Mouse (Mus musculus) CH12.LX (cell line): ENCODE data around the gene Mrpl18. TPM values are rescaled to one million over a fixed set of nuclear protein-coding genes. Genes with fewer than 3 reads are reported as not detected.

Source experiments
- DNase-seq: peaks from one replicate; pipeline ENCODE4 v3.0.0-alpha.2; 2013; ENCODE audit errors: extremely low read depth
- H3K27ac ChIP-seq: 2 replicates; pipeline ENCODE4 v1.5.1; 2012; ENCODE audit warnings: low read depth, mild to moderate bottlenecking, control low read depth, moderate library complexity; ENCODE audit not compliant: insufficient read depth
- H3K27me3 ChIP-seq: replicated peaks from 2 replicates; pipeline ENCODE3; 2012; ENCODE audit warnings: inconsistent platforms
- H3K36me3 ChIP-seq, 2 experiments: replicated peaks in 1 of 2; 2 replicates each; pipeline versions ENCODE3 to v1.6.1; 2012; ENCODE audit warnings: inconsistent platforms in 1 of 2, low read length in 1 of 2, mild to moderate bottlenecking in 1 of 2, mixed read lengths in 1 of 2, moderate library complexity in 1 of 2; ENCODE audit not compliant: control insufficient read depth in 1 of 2, insufficient read depth in 1 of 2
- H3K4me1 ChIP-seq, 2 experiments: 2 replicates each; pipeline ENCODE4 v1.6.1; 2012; ENCODE audit warnings: inconsistent platforms in 1 of 2, moderate library complexity in 1 of 2; ENCODE audit not compliant: insufficient read depth in 2 of 2, control insufficient read depth in 1 of 2
- H3K4me2 ChIP-seq: 2 replicates; pipeline ENCODE4 v1.6.1; 2012; ENCODE audit warnings: low read depth, mild to moderate bottlenecking, control low read depth; ENCODE audit not compliant: poor library complexity, insufficient read depth, severe bottlenecking
- H3K4me3 ChIP-seq, 3 experiments: fragments of 150-350 bp in 1 of 3; sonication (generic) in 1 of 3; replicated peaks in 1 of 3; 2 replicates each; pipeline versions ENCODE3 to v1.5.1; 2011 to 2012; ENCODE audit warnings: low read depth in 2 of 3, low read length in 2 of 3, mild to moderate bottlenecking in 2 of 3, moderate library complexity in 2 of 3, control low read depth in 1 of 3, improper control_type of control experiment in 1 of 3, inconsistent platforms in 1 of 3, mixed read lengths in 1 of 3; ENCODE audit not compliant: poor library complexity in 1 of 3
- H3K79me2 ChIP-seq: replicated peaks from 2 replicates; pipeline ENCODE4 v1.6.1; 2012; ENCODE audit warnings: mild to moderate bottlenecking, moderate library complexity; ENCODE audit not compliant: control insufficient read depth, poor library complexity, insufficient read depth, severe bottlenecking; ENCODE audit errors: extremely low read depth
- H3K9ac ChIP-seq: 2 replicates; pipeline ENCODE4 v1.6.1; 2012; ENCODE audit warnings: low read depth, mild to moderate bottlenecking, control low read depth, moderate library complexity; ENCODE audit not compliant: insufficient read depth
- H3K9me3 ChIP-seq: replicated peaks from 2 replicates; pipeline ENCODE3; 2012; ENCODE audit warnings: low read length, inconsistent platforms, mixed read lengths
- BHLHE40 ChIP-seq: IDR thresholded peaks from 2 replicates; pipeline ENCODE4 v1.6.1; 2011; ENCODE audit warnings: mild to moderate bottlenecking, low read depth, low read length, improper control_type of control experiment
- ELF1 ChIP-seq: IDR thresholded peaks from 2 replicates; pipeline ENCODE4 v1.6.1; 2014; ENCODE audit warnings: low read depth, mild to moderate bottlenecking, inconsistent platforms, low read length, improper control_type of control experiment
- GABPA ChIP-seq: IDR thresholded peaks from 2 replicates; pipeline ENCODE4 v1.6.1; 2012; ENCODE audit warnings: low read depth, low read length, improper control_type of control experiment, inconsistent platforms; ENCODE audit not compliant: insufficient replicate concordance
- HCFC1 ChIP-seq: IDR thresholded peaks from 2 replicates; pipeline ENCODE4 v1.6.1; 2012; ENCODE audit warnings: low read depth, mild to moderate bottlenecking, inconsistent platforms, low read length, improper control_type of control experiment
- IRF4 ChIP-seq: IDR thresholded peaks from 2 replicates; pipeline ENCODE4 v1.6.1; 2014; ENCODE audit warnings: low read depth, mild to moderate bottlenecking, inconsistent platforms, low read length, improper control_type of control experiment
- KAT2A ChIP-seq: IDR thresholded peaks from 2 replicates; pipeline ENCODE4 v1.6.1; 2012; ENCODE audit warnings: low read length, improper control_type of control experiment, inconsistent platforms; ENCODE audit not compliant: insufficient replicate concordance
- MAFK ChIP-seq: IDR thresholded peaks from 2 replicates; pipeline ENCODE4 v1.6.1; 2011; ENCODE audit warnings: low read length, improper control_type of control experiment; ENCODE audit not compliant: insufficient replicate concordance
- MXI1 ChIP-seq: IDR thresholded peaks from 2 replicates; pipeline ENCODE4 v1.6.1; 2011; ENCODE audit warnings: mild to moderate bottlenecking, low read depth, low read length, improper control_type of control experiment
- NRF1 ChIP-seq: IDR thresholded peaks from 2 replicates; pipeline ENCODE4 v1.6.1; 2014; ENCODE audit warnings: low read depth, mild to moderate bottlenecking, inconsistent platforms, low read length, improper control_type of control experiment, moderate library complexity
- PAX5 ChIP-seq: IDR thresholded peaks from 2 replicates; pipeline ENCODE4 v1.6.1; 2012; ENCODE audit warnings: low read length, inconsistent platforms, mixed read lengths
- POLR2A ChIP-seq: IDR thresholded peaks from 2 replicates; pipeline ENCODE4 v1.6.1; 2011; ENCODE audit warnings: low read depth, mild to moderate bottlenecking, improper control_type of control experiment, low read length
- TBP ChIP-seq: conservative IDR thresholded peaks from 2 replicates; pipeline ENCODE4 v1.6.1; 2011; ENCODE audit warnings: low read depth, low read length, improper control_type of control experiment
- USF2 ChIP-seq: conservative IDR thresholded peaks from 2 replicates; pipeline ENCODE4 v1.6.1; 2011; ENCODE audit warnings: low read depth, low read length, improper control_type of control experiment
- ZKSCAN1 ChIP-seq: IDR thresholded peaks from 2 replicates; pipeline ENCODE4 v1.6.1; 2012; ENCODE audit warnings: low read depth, inconsistent platforms, low read length, improper control_type of control experiment, borderline replicate concordance
- ZMIZ1 ChIP-seq: IDR thresholded peaks from 2 replicates; pipeline ENCODE4 v1.6.1; 2012; ENCODE audit warnings: low read depth, mild to moderate bottlenecking, inconsistent platforms, low read length, improper control_type of control experiment
- ZNF384 ChIP-seq: IDR thresholded peaks from 2 replicates; pipeline ENCODE4 v1.6.1; 2012; ENCODE audit warnings: low read depth, low read length, improper control_type of control experiment, inconsistent platforms
- dilution Hi-C: fragments of 300-500 bp; cut with MboI; formaldehyde crosslinking; loops from 2 replicates; pipeline ENCODE4 v1.14.3; 2020; ENCODE audit warnings: low sequenced_read_pairs; ENCODE audit not compliant: extremely low pct_unique_long_range_greater_than_20kb, extremely low pct_ligation_motif_present
- in situ Hi-C: fragments of 300-500 bp; cut with MboI; formaldehyde crosslinking; loops from 3 replicates; pipeline ENCODE4 v1.14.3; 2019; ENCODE audit warnings: low sequenced_read_pairs, low pct_ligation_motif_present, low pct_unique_long_range_greater_than_20kb, mixed read lengths
- polyA plus RNA-seq: library from polyadenylated mRNA; unstranded; fragments of >175 nt; gene quantifications from 2 replicates; pipeline ENCODE4 v1.2.1, GENCODE M21; 2012; ENCODE audit warnings: low read depth; ENCODE audit not compliant: insufficient read length
- total RNA-seq, 2 experiments: library from RNA; depleted of rRNA; stranded (reverse); fragments of 300-350 nt in 1 of 2; fragments of >200 nt in 1 of 2; gene quantifications; 2 replicates each; pipeline ENCODE4 v1.2.3; 2012 to 2014

The Mrpl18 gene
- total and polyA plus RNA-seq, 3 experiments, result 132 to 197 (median 150) TPM

DNA sequence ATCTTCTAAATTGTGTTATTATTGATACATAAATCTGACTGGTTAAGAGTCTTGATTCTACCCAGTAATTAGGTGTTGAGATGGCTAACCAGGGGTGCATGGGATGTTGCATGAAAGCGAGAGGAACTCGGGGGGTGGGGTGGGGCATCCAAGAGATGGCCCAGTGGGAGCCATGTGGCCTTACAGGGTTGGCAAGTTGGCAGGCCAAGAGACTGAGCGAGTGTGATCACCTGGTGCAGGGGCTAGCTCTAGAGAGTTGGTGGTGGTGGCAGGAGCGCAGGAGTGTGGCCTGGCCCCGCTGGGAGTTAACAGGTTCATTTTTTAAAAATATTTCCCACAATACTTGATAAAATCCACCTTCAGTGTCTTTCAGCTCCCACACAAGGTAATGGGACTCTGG is 18.5 kb downstream of the Mrpl18 start:
- no peaks in the 10 kb centered on the region for H3K9me3 ChIP-seq

DNA sequence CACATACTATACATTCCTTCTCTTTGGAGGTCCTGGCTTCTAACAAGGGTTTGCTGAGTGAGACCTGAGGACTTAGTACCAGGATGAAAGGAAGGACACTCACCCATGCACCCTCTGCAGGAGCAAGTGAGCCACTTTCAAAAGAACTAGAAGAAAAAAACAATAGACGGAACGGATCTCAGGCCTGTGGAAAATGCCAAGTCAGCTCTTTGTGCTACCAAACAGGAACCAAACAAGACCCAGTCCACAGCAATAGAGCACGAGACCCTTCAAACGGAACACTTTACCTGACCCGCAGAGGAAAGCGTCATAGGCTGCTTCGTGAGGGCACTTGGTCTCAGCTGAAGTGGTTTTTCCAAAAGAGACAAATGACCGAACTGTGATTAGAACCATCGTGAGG is 24.1 kb downstream of the Mrpl18 start:
- Histone ChIP-seq H3K27me3 (no peaks in the 10 kb centered on the region), H3K9me3 (no peaks in the 10 kb centered on the region), H3K79me2 (no peaks in the 10 kb centered on the region), H3K4me2 (no peak overlapping the region), H3K9ac (no peak overlapping the region), H3K27ac (no peak overlapping the region), H3K36me3 (peaks cover 26 to 85% of the 10 kb centered on the region in 2 experiments), H3K4me1 (peaks cover 0 to 5% of the 10 kb centered on the region in 2 experiments; a peak in 1 of 4 replicates), H3K4me3 (no peak overlapping the region)
- no peak for DNase-seq
- dilution Hi-C loops (no loop called here), in situ Hi-C loops (no loop called here)
- TF ChIP-seq GABPA (no peak), MAFK (peak; percentile 70), POLR2A (no peak), BHLHE40 (no peak), IRF4 (no peak)

More for the DNA sequence above, 18.5 kb downstream of the Mrpl18 start:
- dilution Hi-C loops, result no loop called here
- Histone ChIP-seq H3K79me2 (no peaks in the 10 kb centered on the region), H3K9ac (no peak overlapping the region), H3K27ac (no peak overlapping the region), H3K27me3 (no peaks in the 10 kb centered on the region), H3K4me2 (no peak overlapping the region), H3K4me1 (no peaks in the 10 kb centered on the region), H3K36me3 (peaks cover 24 to 73% of the 10 kb centered on the region in 2 experiments), H3K4me3 (no peak overlapping the region)
- DNase-seq, result no peak
- TF ChIP-seq NRF1 (no peak), ELF1 (no peak), USF2 (no peak), ZMIZ1 (no peak), GABPA (no peak), MAFK (no peak), MXI1 (no peak), ZKSCAN1 (no peak), PAX5 (no peak), KAT2A (no peak), TBP (no peak), HCFC1 (no peak), ZNF384 (no peak)
- in situ Hi-C loops, result no loop called here
